In genomic region chr3:103451971-103452370, GRCm38 (mm10) we compare ENCODE assay signal across 26 mouse cellular contexts.
DNase-seq lines count a peak whose midpoint lies in the region; ATAC-seq lines count a peak whose summit lies in the region.
"Had no signal": no experiment of that assay in that cellular context is flagged by ENCODE, and none has a peak within 500 bp of the region (broad histone marks: within the 10 kb centered on the region; RNA-seq: fewer than 3 reads in every experiment).

No protein-coding gene starts in this region.

- no peaks in the 10 kb centered on the region for H3K4me1 ChIP-seq in heart, embryonic 12.5 days (replicated peaks)
- H3K4me1 ChIP-seq: embryonic facial prominence, embryonic 13.5 days; forebrain, embryonic 12.5 days; heart, embryonic 13.5 days; hindbrain, embryonic 15.5 days; intestine, embryonic 15.5 days; liver, embryonic 12.5 days; midbrain, embryonic 12.5 days; neural tube, embryonic 15.5 days had no signal

- H3K4me2 ChIP-seq in heart, embryonic 12.5 days: no peak overlapping the region
- H3K4me2 ChIP-seq: embryonic facial prominence, embryonic 13.5 days; forebrain, embryonic 12.5 days; heart, embryonic 13.5 days; hindbrain, embryonic 15.5 days; intestine, embryonic 15.5 days; limb, embryonic 12.5 days; liver, embryonic 12.5 days; midbrain, embryonic 12.5 days; neural tube, embryonic 15.5 days had no signal

- no peak overlapping the region for H3K4me3 ChIP-seq in heart, embryonic 12.5 days
- H3K4me3 ChIP-seq: embryonic facial prominence, embryonic 13.5 days; erythroblast, embryonic 14.5 days; forebrain, embryonic 12.5 days; heart, embryonic 13.5 days; hindbrain, embryonic 15.5 days; intestine, embryonic 15.5 days; layer of hippocampus, adult 2 months; limb, embryonic 12.5 days; liver, embryonic 12.5 days; midbrain, embryonic 12.5 days; neural tube, embryonic 15.5 days had no signal

- ATAC-seq in heart, embryonic 12.5 days (ENCODE audit: insufficient number of reproducible peaks, low FRiP score): no peak
- ATAC-seq: CD4-positive, CD25-positive, alpha-beta regulatory T cell, adult 4 months; intestine, embryonic 15.5 days; liver, embryonic 12.5 days had no signal

- H3K9ac ChIP-seq in heart, embryonic 12.5 days: no peak overlapping the region
- H3K9ac ChIP-seq: embryonic facial prominence, embryonic 13.5 days; forebrain, embryonic 12.5 days; heart, embryonic 13.5 days; hindbrain, embryonic 15.5 days; intestine, embryonic 15.5 days; limb, embryonic 12.5 days; liver, embryonic 12.5 days; midbrain, embryonic 12.5 days; neural tube, embryonic 15.5 days had no signal

- DNase-seq in gastrocnemius, postnatal 14 days: peak; percentile 24
- no peak for DNase-seq in gastrocnemius, postnatal 4 days (ENCODE audit: low spot score in 2 of 2)
- peak; percentile 14 for DNase-seq in heart, postnatal 4 days
- DNase-seq in NIH3T3 (ENCODE audit: low read depth): peak; percentile 24
- DNase-seq in lung, postnatal 14 days: peak; percentile 8
- no peak for DNase-seq in cerebellum, postnatal 25 days
- DNase-seq: adrenal gland, adult 2 months; cerebellum, adult 11-12 months; embryo, embryonic 11 days; kidney, adult 8-10 months; kidney, postnatal 25 days; layer of hippocampus, postnatal 36 days had no signal

- H3K27ac ChIP-seq in heart, embryonic 12.5 days (ENCODE audit: poor library complexity, severe bottlenecking): no peak overlapping the region
- H3K27ac ChIP-seq: embryonic facial prominence, embryonic 13.5 days; forebrain, embryonic 12.5 days; heart, embryonic 13.5 days; hindbrain, embryonic 15.5 days; intestine, embryonic 15.5 days; layer of hippocampus, adult 2 months; limb, embryonic 12.5 days; liver, embryonic 12.5 days; midbrain, embryonic 12.5 days; neural tube, embryonic 15.5 days; stomach, postnatal 0 days had no signal

- WGBS in heart, embryonic 12.5 days: 73% methylated on average over 3 of the region's 3 CpGs

- no peaks in the 10 kb centered on the region for H3K36me3 ChIP-seq in heart, embryonic 12.5 days
- H3K36me3 ChIP-seq: embryonic facial prominence, embryonic 13.5 days; forebrain, embryonic 12.5 days; heart, embryonic 13.5 days; hindbrain, embryonic 15.5 days; intestine, embryonic 15.5 days; limb, embryonic 12.5 days; liver, embryonic 12.5 days; midbrain, embryonic 12.5 days; neural tube, embryonic 15.5 days had no signal

- intact Hi-C loops in gastrocnemius, postnatal 14 days (cut with DNase I; ENCODE audit: low total_unique reads): no loop called here

- no peaks in the 10 kb centered on the region for H3K27me3 ChIP-seq in heart, embryonic 12.5 days (replicated peaks)
- H3K27me3 ChIP-seq: embryonic facial prominence, embryonic 13.5 days; forebrain, embryonic 12.5 days; heart, embryonic 13.5 days; hindbrain, embryonic 15.5 days; intestine, embryonic 15.5 days; limb, embryonic 12.5 days; liver, embryonic 12.5 days; midbrain, embryonic 12.5 days; neural tube, embryonic 15.5 days had no signal

- H3K9me3 ChIP-seq in heart, embryonic 12.5 days (replicated peaks): no peaks in the 10 kb centered on the region
- H3K9me3 ChIP-seq: embryonic facial prominence, embryonic 13.5 days; forebrain, embryonic 12.5 days; heart, embryonic 13.5 days; hindbrain, embryonic 15.5 days; intestine, embryonic 15.5 days; limb, embryonic 12.5 days; liver, embryonic 12.5 days; midbrain, embryonic 12.5 days; neural tube, embryonic 15.5 days had no signal

Comparison
In these comparisons a context has a peak if more than half of its experiments do, and no peak if none do; other contexts are left out.
1. DNase-seq: peak in gastrocnemius, postnatal 14 days (single experiment), heart, postnatal 4 days (single experiment), NIH3T3 (single experiment) and lung, postnatal 14 days (single experiment); none in gastrocnemius, postnatal 4 days (0 of 2) and cerebellum, postnatal 25 days (0 of 2).